Mouse (Mus musculus) hindbrain, postnatal 0 days (tissue): Measurements from ENCODE around the gene Osgep. TPM values are rescaled to one million over a fixed set of nuclear protein-coding genes. Genes with fewer than 3 reads are reported as not detected.
"Not testable (repeated sequence)": the region's sequence is repeated elsewhere in the genome, so short reads cannot be mapped to it uniquely, and the experiment has no call there.

Experiments used
- ATAC-seq: fragments of 200-750 bp; cut with Nextera tagmentation; 2 replicates; pipeline ENCODE4 v1.8.0; 2017; ENCODE audit warnings: mild to moderate bottlenecking, moderate TSS enrichment, moderate library complexity
- DNase-seq: peaks from one replicate; pipeline ENCODE4 v3.0.0-alpha.2; 2015; ENCODE audit warnings: low spot score
- H3K27ac ChIP-seq: fragments of 300-500 bp; sonication (generic); 2 replicates; pipeline ENCODE4 v1.5.1; 2014; ENCODE audit warnings: mild to moderate bottlenecking
- H3K27me3 ChIP-seq: fragments of 300-500 bp; sonication (generic); 2 replicates; pipeline ENCODE4 v1.6.1; 2014; ENCODE audit warnings: low read length, mixed read lengths; ENCODE audit not compliant: insufficient read depth
- H3K36me3 ChIP-seq: fragments of 300-500 bp; sonication (generic); 2 replicates; pipeline ENCODE4 v1.6.1; 2014; ENCODE audit warnings: low read length, mixed read lengths; ENCODE audit not compliant: insufficient read depth
- H3K4me1 ChIP-seq: fragments of 300-500 bp; sonication (generic); 2 replicates; pipeline ENCODE4 v1.6.1; 2014; ENCODE audit warnings: antibody characterized with exemption, low read length, mixed read lengths; ENCODE audit not compliant: insufficient read depth
- H3K4me2 ChIP-seq: fragments of 300-500 bp; sonication (generic); 2 replicates; pipeline ENCODE4 v1.6.1; 2014; ENCODE audit warnings: low read depth, mild to moderate bottlenecking, low read length, moderate library complexity, mixed read lengths
- H3K4me3 ChIP-seq: fragments of 300-500 bp; sonication (generic); 2 replicates; pipeline ENCODE4 v1.5.1; 2014; ENCODE audit warnings: low read length
- H3K9ac ChIP-seq: fragments of 300-500 bp; sonication (generic); replicated peaks from 2 replicates; pipeline ENCODE4 v1.6.1; 2014; ENCODE audit warnings: mild to moderate bottlenecking, low read length, moderate library complexity, mixed read lengths
- H3K9me3 ChIP-seq: fragments of 300-500 bp; sonication (generic); 2 replicates; pipeline ENCODE4 v1.6.1; 2016; ENCODE audit warnings: low read length, mixed read lengths
- CTCF ChIP-seq: IDR thresholded peaks from 2 replicates; pipeline ENCODE4 v1.5.1; 2016; ENCODE audit warnings: antibody characterized with exemption, control low read depth, low read depth
- WGBS: fragments of 180-500 bp; shearing (Covaris S2); extraction: QIAGEN DNeasy Blood & Tissue Kit; methylation state at CpG from one replicate; pipeline ENCODE4 v1.1.7; 2014; 5-methylcytosine and 5-hydroxymethylcytosine counted together
- polyA plus RNA-seq: library from polyadenylated mRNA; unstranded; fragments of >200 nt; fragmentation: Nextera tagmentation; extraction: Ambion mirVana; gene quantifications from 2 replicates; pipeline ENCODE4 v1.2.1, GENCODE M21; 2015
- total RNA-seq: library from RNA; depleted of rRNA; stranded (reverse); fragments of >200 nt; gene quantifications from 2 replicates; pipeline ENCODE4 v1.2.3, GENCODE M21; 2014

Osgep gene
- total and polyA plus RNA-seq, 2 experiments from 2014 or later = 71.4 to 72.4 TPM

GRCm38 (mm10) chr14:50968216-50968980 lies 43.7 kb upstream of the Osgep start:
- Histone ChIP-seq H3K9me3 (no peaks in the 10 kb centered on the region), H3K9ac (no peak overlapping the region), H3K4me2 (no peak overlapping the region), H3K4me3 (no peak overlapping the region), H3K27ac (no peak overlapping the region), H3K27me3 (no peaks in the 10 kb centered on the region), H3K4me1 (peaks cover 3% of the 10 kb centered on the region; the same call in 1 of the 2 replicates), H3K36me3 (no peaks in the 10 kb centered on the region)
- DNase-seq = no peak
- ATAC-seq = no peak
- 73% methylated on average over 5 of the region's 5 CpGs for WGBS
- no peak for TF ChIP-seq CTCF

DNA sequence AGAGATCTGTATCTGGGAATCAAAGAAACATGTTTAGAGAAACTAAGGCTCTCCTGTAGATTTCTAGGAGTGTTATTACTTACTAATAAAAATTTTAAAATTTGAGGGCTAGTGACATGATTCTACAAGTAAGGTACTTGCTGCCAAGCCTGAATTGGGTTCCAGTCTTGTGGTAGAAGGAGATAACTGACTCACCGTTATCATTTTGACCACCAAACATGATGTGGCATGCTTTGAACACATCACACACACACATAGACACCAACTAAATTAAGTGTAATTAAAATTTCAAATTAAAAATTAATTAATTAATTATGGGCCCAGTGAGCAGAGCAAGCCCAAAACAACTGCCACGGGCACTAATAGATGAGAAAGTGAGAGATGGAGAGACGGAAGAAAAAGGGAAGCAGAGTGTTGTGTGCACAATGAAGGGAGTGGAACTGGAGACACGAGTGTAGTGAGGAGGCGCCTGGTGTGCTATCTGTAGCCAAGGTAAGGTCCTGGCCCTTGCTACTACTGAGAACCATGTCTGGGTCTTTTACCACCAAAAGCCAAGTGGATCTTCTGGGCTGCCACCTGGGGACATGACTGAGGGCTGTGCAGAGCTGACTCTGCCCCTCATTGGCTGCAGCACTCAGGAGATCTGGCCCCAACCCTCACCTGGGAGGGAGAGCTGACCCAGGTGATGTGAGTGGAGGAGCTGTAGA lies 33.7 kb upstream of the Osgep start:
- H3K36me3 ChIP-seq, H3K4me3 ChIP-seq, H3K27ac ChIP-seq, H3K4me1 ChIP-seq, H3K9me3 ChIP-seq, H3K27me3 ChIP-seq, H3K4me2 ChIP-seq, DNase-seq, ATAC-seq, H3K9ac ChIP-seq: not testable (repeated sequence)
- 88% methylated on average over 5 of the region's 5 CpGs for WGBS

DNA sequence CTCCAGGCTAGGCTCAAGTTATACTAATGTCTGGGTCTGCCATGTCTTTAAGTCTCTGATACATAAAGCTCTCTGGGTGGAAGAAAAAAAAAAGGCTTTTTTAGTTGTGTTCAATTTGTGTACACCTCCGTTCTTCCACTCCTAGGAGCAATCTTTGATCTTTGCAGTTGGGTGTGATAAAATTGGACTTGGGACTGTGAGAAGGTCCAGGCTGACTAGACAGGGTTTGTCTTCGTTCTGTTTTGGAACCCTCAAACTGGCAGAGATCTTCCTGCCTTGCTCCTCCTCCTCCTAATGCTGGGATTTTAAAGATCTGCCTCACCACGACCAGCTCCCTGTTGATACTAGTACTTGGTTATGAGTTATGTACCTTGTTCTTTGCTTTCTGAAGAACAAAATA lies 32.5 kb upstream of the Osgep start:
- ATAC-seq, DNase-seq, H3K9ac ChIP-seq, H3K9me3 ChIP-seq, H3K27ac ChIP-seq, H3K36me3 ChIP-seq, H3K4me1 ChIP-seq, H3K4me3 ChIP-seq, H3K27me3 ChIP-seq, H3K4me2 ChIP-seq: not testable (repeated sequence)
- 73% methylated on average over 3 of the region's 3 CpGs for WGBS

- not testable (repeated sequence) for H3K4me2 ChIP-seq, H3K36me3 ChIP-seq, H3K9me3 ChIP-seq, H3K4me3 ChIP-seq, H3K4me1 ChIP-seq, ATAC-seq, DNase-seq, H3K9ac ChIP-seq, H3K27me3 ChIP-seq, H3K27ac ChIP-seq
- 81% methylated on average over 6 of the region's 6 CpGs for WGBS
Measured at GRCm38 (mm10) chr14:50956724-50957123, 32.0 kb upstream of the Osgep start.

- ATAC-seq (peak; percentile 92), DNase-seq (peak; percentile 18)
- TF ChIP-seq CTCF = peak; percentile 48
- H3K4me3 ChIP-seq, H3K27me3 ChIP-seq, H3K36me3 ChIP-seq, H3K4me1 ChIP-seq, H3K9me3 ChIP-seq, H3K27ac ChIP-seq, H3K9ac ChIP-seq: not testable (repeated sequence)
- WGBS = 7% methylated on average over 18 of the region's 19 CpGs
- peak within 1 kb of the TSS; percentile 33; the same call in 1 of the 2 replicates for H3K4me2 ChIP-seq
Measured at GRCm38 (mm10) chr14:50955942-50956508, 31.3 kb upstream of the Osgep start, which contains the start of gene Pnp2. Pnp2 (plus strand) TSS chr14:50955992.

DNA sequence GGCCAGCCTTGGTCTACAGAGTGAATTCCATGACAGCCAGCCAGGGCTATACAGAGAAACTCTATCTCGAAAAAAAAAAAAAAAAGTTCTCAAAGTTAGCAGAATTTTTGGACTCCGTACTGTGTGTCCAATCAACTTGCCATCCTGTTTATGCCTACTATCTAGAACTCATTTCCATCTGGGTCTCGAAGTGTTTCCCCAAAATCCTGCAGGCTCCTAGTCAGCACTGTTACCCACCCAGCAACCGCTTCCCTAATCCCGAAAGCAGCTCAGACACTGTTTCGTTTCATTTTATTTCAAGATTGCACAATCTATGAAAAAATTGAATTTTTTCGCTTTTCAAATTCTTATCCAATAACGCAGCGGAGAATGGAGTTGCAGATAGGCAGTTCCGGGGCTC lies 30.8 kb upstream of the Osgep start:
- H3K27ac ChIP-seq = no peak overlapping the region
- no peak overlapping the region for H3K4me3 ChIP-seq
- no peaks in the 10 kb centered on the region for H3K4me1 ChIP-seq
- H3K27me3 ChIP-seq = no peaks in the 10 kb centered on the region
- H3K9ac ChIP-seq = no peak overlapping the region
- no peak for TF ChIP-seq CTCF
- no peak overlapping the region for H3K4me2 ChIP-seq
- H3K9me3 ChIP-seq = no peaks in the 10 kb centered on the region
- DNase-seq (no peak), ATAC-seq (no peak)
- no peaks in the 10 kb centered on the region for H3K36me3 ChIP-seq
- 89% methylated on average over 10 of the region's 10 CpGs for WGBS

DNA sequence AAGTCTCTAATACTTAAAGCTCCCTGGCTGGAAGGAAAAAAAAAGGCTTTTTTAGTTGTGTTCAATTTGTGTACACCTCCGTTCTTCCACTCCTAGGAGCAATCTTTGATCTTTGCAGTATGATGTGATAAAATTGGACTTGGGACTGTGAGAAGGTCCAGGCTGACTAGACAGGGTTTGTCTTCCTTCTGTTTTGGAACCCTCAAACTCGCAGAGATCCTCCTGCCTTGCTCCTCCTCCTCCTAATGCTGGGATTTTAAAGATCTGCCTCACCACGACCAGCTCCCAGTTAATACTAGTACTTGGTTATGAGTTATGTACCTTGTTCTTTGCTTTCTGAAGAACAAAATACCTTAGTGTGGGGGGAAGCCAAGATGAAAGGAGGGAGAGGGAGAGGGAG lies 20.8 kb upstream of the Osgep start:
- H3K9me3 ChIP-seq, ATAC-seq, H3K27me3 ChIP-seq, H3K4me1 ChIP-seq, H3K36me3 ChIP-seq, DNase-seq: not testable (repeated sequence)
- Histone ChIP-seq H3K9ac (peak overlapping the region; percentile 47; the same call in 1 of the 2 replicates), H3K27ac (peak overlapping the region; percentile 86; the same call in 1 of the 2 replicates), H3K4me3 (peak overlapping the region; percentile 48), H3K4me2 (peak overlapping the region; percentile 64)
- WGBS = 25% methylated on average over 3 of the region's 3 CpGs

GRCm38 (mm10) chr14:50945081-50945480 lies 20.4 kb upstream of the Osgep start:
- Histone ChIP-seq H3K9ac (peak overlapping the region; percentile 47; the same call in 1 of the 2 replicates), H3K4me3 (peak overlapping the region; percentile 48), H3K4me2 (peak overlapping the region; percentile 64), H3K27ac (peak overlapping the region; percentile 86)
- not testable (repeated sequence) for H3K9me3 ChIP-seq, ATAC-seq, H3K27me3 ChIP-seq, H3K36me3 ChIP-seq, DNase-seq, H3K4me1 ChIP-seq
- 5% methylated on average over 6 of the region's 6 CpGs for WGBS
